In the genomic region with DNA sequence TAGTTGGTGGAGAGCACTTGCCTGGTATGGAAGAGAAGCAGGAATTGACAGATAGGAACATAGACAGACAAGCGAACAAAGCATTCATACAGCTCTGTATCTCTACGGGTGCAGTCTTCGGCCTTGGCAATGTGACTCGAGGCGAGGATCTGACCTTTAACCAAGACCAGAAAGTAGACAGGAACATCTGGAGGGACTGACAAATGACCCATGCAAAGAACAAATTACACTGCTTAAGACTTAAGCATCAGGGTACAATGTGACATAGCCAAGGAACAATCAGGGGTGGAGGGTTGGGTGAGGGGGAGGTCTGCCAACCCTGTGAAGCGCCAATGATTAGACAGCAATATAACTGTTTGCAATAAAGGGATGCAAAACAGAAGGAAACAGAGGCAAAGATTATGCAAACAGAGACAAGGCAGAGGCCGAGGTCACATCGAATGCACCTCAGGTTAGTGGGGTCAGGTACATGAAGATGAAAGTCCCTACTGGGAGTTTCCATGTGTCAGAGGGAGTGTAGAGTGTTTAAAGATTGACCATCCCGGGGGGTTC, we compare ENCODE assay signal across 18 mouse cellular contexts. TPM values are rescaled to one million over a fixed set of nuclear protein-coding genes. Genes with fewer than 3 reads are reported as not detected.
A peak's percentile ranks its signal among the peaks of the same experiment; 100 is the strongest.
DNase-seq lines count a peak whose midpoint lies in the region; ATAC-seq and TF ChIP-seq lines count a peak whose summit lies in the region.
"Had no signal": no experiment of that assay in that cellular context is flagged by ENCODE, and none has a peak within 500 bp of the region (broad histone marks: within the 10 kb centered on the region; RNA-seq: fewer than 3 reads in every experiment).

No protein-coding gene starts in this region.

- no peaks in the 10 kb centered on the region for H3K36me3 ChIP-seq in liver, adult 2 months (ENCODE audit: control insufficient read depth, insufficient read depth, low read length)
- H3K36me3 ChIP-seq in midbrain, embryonic 15.5 days (replicated peaks), result no peaks in the 10 kb centered on the region
- H3K36me3 ChIP-seq: embryonic facial prominence, embryonic 12.5 days; forebrain, embryonic 15.5 days; G1E; heart, embryonic 15.5 days; hindbrain, embryonic 13.5 days had no signal

- no peak overlapping the region for H3K9ac ChIP-seq in liver, adult 2 months (ENCODE audit: low read depth, low read length)
- no peak overlapping the region for H3K9ac ChIP-seq in midbrain, embryonic 15.5 days
- H3K9ac ChIP-seq: embryonic facial prominence, embryonic 12.5 days; forebrain, embryonic 15.5 days; heart, embryonic 15.5 days; hindbrain, embryonic 13.5 days had no signal

- no peak for ATAC-seq in midbrain, embryonic 15.5 days (replicated peaks)
- ATAC-seq: forebrain, embryonic 15.5 days had no signal

- DNase-seq in kidney, adult 9 months, result peak; percentile 77
- no peak for DNase-seq in kidney, adult 11 months
- DNase-seq in liver, adult 2 months (ENCODE audit: extremely low read depth, low read depth, low spot score), result peak; percentile 88
- DNase-seq in liver, result no peak
- peak; percentile 74 for DNase-seq in yolk sac, embryonic 10.5 days (ENCODE audit: low spot score)
- DNase-seq: cerebellum, adult 11-12 months; cerebellum, adult 9-10 months; cerebellum, postnatal 25 days; gastrocnemius, postnatal 10 days had no signal

- H3K27ac ChIP-seq in liver, adult 2 months (replicated peaks; ENCODE audit: insufficient read depth, low read depth, low read length), result peak overlapping the region; percentile 37
- H3K27ac ChIP-seq in brown adipose tissue, adult 24 weeks (replicated peaks; ENCODE audit: low read depth, low read length), result peak overlapping the region; percentile 69
- H3K27ac ChIP-seq in midbrain, embryonic 15.5 days, result no peak overlapping the region
- H3K27ac ChIP-seq: embryonic facial prominence, embryonic 12.5 days; forebrain, embryonic 15.5 days; heart, embryonic 15.5 days; hindbrain, embryonic 13.5 days had no signal

- H3K79me2 ChIP-seq in liver, adult 2 months (ENCODE audit: control insufficient read depth, insufficient read depth, low read length), result no peaks in the 10 kb centered on the region

- H3K4me1 ChIP-seq in liver, adult 2 months (ENCODE audit: control insufficient read depth, insufficient read depth, low read length), result peaks cover 19% of the 10 kb centered on the region
- peaks cover 19% of the 10 kb centered on the region for H3K4me1 ChIP-seq in brown adipose tissue, adult 24 weeks (ENCODE audit: control insufficient read depth, insufficient read depth, insufficient read length, low read length)
- H3K4me1 ChIP-seq in midbrain, embryonic 15.5 days, result no peaks in the 10 kb centered on the region
- H3K4me1 ChIP-seq: hindbrain, embryonic 13.5 days had no signal

- H3K4me2 ChIP-seq in midbrain, embryonic 15.5 days, result no peak overlapping the region
- H3K4me2 ChIP-seq: embryonic facial prominence, embryonic 12.5 days; forebrain, embryonic 15.5 days; heart, embryonic 11.5 days; heart, embryonic 15.5 days; hindbrain, embryonic 13.5 days had no signal

- no peak for TF ChIP-seq CTCF in liver, adult 2 months (IDR thresholded peaks at IDR 0.05; ENCODE audit: low read depth, low read length)

- H3K4me3 ChIP-seq in liver, adult 2 months (ENCODE audit: insufficient read depth, low read depth, low read length), result no peak overlapping the region
- H3K4me3 ChIP-seq in brown adipose tissue, adult 24 weeks (ENCODE audit: insufficient read depth, low read depth, low read length), result no peak overlapping the region
- H3K4me3 ChIP-seq in midbrain, embryonic 15.5 days, result no peak overlapping the region
- H3K4me3 ChIP-seq: embryonic facial prominence, embryonic 12.5 days; forebrain, embryonic 15.5 days; heart, adult 2 months; heart, embryonic 15.5 days; hindbrain, embryonic 13.5 days had no signal

- TF ChIP-seq POLR2A in liver, adult 2 months (IDR thresholded peaks at IDR 0.05; ENCODE audit: extremely low read depth, insufficient read depth, low read length), result no peak

- no peaks in the 10 kb centered on the region for H3K27me3 ChIP-seq in liver, adult 2 months (ENCODE audit: control insufficient read depth, insufficient read depth, low read length)
- H3K27me3 ChIP-seq in midbrain, embryonic 15.5 days (replicated peaks), result 0 out of 2 replicates have a peak, but pooled peaks cover 7% of the 10 kb centered on the region
- H3K27me3 ChIP-seq: embryonic facial prominence, embryonic 12.5 days; forebrain, embryonic 15.5 days; heart, embryonic 15.5 days had no signal

- 28% methylated on average over 9 of the region's 9 CpGs for WGBS in liver, adult 2 months
- 91% methylated on average over 9 of the region's 9 CpGs for whole genome bisulfite sequencing in midbrain, embryonic 15.5 days

- H3K9me3 ChIP-seq in midbrain, embryonic 15.5 days, result no peaks in the 10 kb centered on the region
- H3K9me3 ChIP-seq: embryonic facial prominence, embryonic 12.5 days; forebrain, embryonic 15.5 days; G1E; heart, embryonic 15.5 days; hindbrain, embryonic 13.5 days had no signal

RNA-seq across cellular contexts. Expression of a gene that starts 26.6 kb away (rescaled TPM):
- 4.0 and 5.9 TPM in 2 replicates for total RNA-seq in liver, adult 2 months (2014; rRNA removed)
- 7.0 and 9.1 TPM in 2 replicates for polyA plus RNA-seq in liver, adult 2 months (2012; rRNA removed)
- polyA plus RNA-seq in brown adipose tissue, adult 24 weeks (2012; ENCODE audit: insufficient read depth, insufficient read length, missing spikeins), result 23.0 and 54.1 TPM in 2 replicates
- 56.2 and 69.1 TPM in 2 replicates for polyA plus RNA-seq in midbrain, embryonic 15.5 days (2015; fragmentation: Nextera tagmentation; extraction: Ambion mirVana)

Comparison
In these comparisons a context has a peak if more than half of its experiments do, and no peak if none do; other contexts are left out.
1. DNase-seq: peak in kidney, adult 9 months (single experiment), liver, adult 2 months (single experiment) and yolk sac, embryonic 10.5 days (single experiment); none in kidney, adult 11 months (single experiment) and liver (single experiment).